Mouse (Mus musculus): ENCODE results near the gene Cwc27.

DNA sequence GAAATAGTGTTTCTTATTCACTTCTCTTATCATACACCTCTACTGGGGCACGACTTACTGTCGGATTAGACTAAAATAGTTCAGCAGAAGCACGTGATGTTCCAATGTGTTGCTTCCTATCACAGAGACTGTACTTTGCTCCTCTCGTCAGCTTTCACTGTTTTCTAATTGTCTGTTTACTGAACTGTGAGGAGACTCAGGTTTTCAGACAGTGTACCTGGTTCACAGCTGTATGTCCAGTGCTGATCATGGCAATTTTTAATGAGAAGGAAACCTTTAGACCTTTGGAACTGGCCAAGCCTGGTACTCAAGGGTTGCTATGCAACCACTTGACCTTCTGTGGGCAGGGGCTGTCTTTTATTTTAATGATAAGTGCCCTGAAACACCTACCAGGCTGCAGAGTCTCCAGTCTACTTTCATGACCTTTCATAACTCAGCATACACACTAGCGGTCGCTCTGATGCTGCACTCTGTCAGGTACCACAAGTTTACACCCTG, 180.9 kb downstream of the Cwc27 start:
- TF ChIP-seq CTCF (IDR thresholded peaks at IDR 0.05; ENCODE audit: control insufficient read depth, insufficient read depth, low read length) (no peak), POLR2A (IDR thresholded peaks at IDR 0.05; ENCODE audit: borderline replicate concordance, control insufficient read depth, low read depth, low read length) (no peak)

Data from bone marrow, adult 2 months (tissue).